Mouse (Mus musculus) lung, embryonic 16.5 days (tissue): Measurements from ENCODE around the gene Carf. TPM values are rescaled to one million over a fixed set of nuclear protein-coding genes. Genes with fewer than 3 reads are reported as not detected.
"Not testable (repeated sequence)": the region's sequence is repeated elsewhere in the genome, so short reads cannot be mapped to it uniquely, and the experiment has no call there.

Experiments
- ATAC-seq: fragments of 200-750 bp; cut with Nextera tagmentation; 2 replicates; pipeline ENCODE4 v1.8.0; 2017; ENCODE audit warnings: low read depth, mild to moderate bottlenecking, moderate library complexity
- H3K27ac ChIP-seq: fragments of 300-500 bp; sonication (generic); 2 replicates; pipeline ENCODE4 v1.5.1; 2014; ENCODE audit warnings: mild to moderate bottlenecking, control low read depth, low read length
- H3K27me3 ChIP-seq: fragments of 300-500 bp; sonication (generic); 2 replicates; pipeline ENCODE4 v1.6.1; 2014; ENCODE audit warnings: low read depth, low read length, mixed read lengths; ENCODE audit not compliant: control insufficient read depth, insufficient read depth
- H3K36me3 ChIP-seq: fragments of 300-500 bp; sonication (generic); 2 replicates; pipeline ENCODE4 v1.6.1; 2014; ENCODE audit warnings: low read length; ENCODE audit not compliant: control insufficient read depth, insufficient read depth
- H3K4me1 ChIP-seq: fragments of 300-500 bp; sonication (generic); replicated peaks from 2 replicates; pipeline ENCODE4 v1.6.1; 2014; ENCODE audit warnings: low read length, mixed read lengths; ENCODE audit not compliant: control insufficient read depth, insufficient read depth
- H3K4me2 ChIP-seq: fragments of 300-500 bp; sonication (generic); 2 replicates; pipeline ENCODE4 v1.6.1; 2014; ENCODE audit warnings: low read depth, low read length, control low read depth
- H3K4me3 ChIP-seq: fragments of 300-500 bp; sonication (generic); 2 replicates; pipeline ENCODE4 v1.5.1; 2014; ENCODE audit warnings: mild to moderate bottlenecking, low read length, control low read depth
- H3K9ac ChIP-seq: fragments of 300-500 bp; sonication (generic); 2 replicates; pipeline ENCODE4 v1.6.1; 2014; ENCODE audit warnings: low read length, control low read depth
- H3K9me3 ChIP-seq: fragments of 300-500 bp; sonication (generic); 2 replicates; pipeline ENCODE4 v1.6.1; 2016; ENCODE audit warnings: low read length; ENCODE audit not compliant: control insufficient read depth
- WGBS: fragments of 180-500 bp; shearing (Covaris S2); extraction: QIAGEN DNeasy Blood & Tissue Kit; methylation state at CpG from one replicate; pipeline ENCODE4 v1.1.7; 2014; 5-methylcytosine and 5-hydroxymethylcytosine counted together
- polyA plus RNA-seq: library from polyadenylated mRNA; unstranded; fragments of >200 nt; fragmentation: Nextera tagmentation; extraction: Ambion mirVana; gene quantifications from 2 replicates; pipeline ENCODE4 v1.2.1, GENCODE M21; 2015

The Carf gene
- polyA plus RNA-seq = 5.8 and 6.7 TPM in 2 replicates

DNA sequence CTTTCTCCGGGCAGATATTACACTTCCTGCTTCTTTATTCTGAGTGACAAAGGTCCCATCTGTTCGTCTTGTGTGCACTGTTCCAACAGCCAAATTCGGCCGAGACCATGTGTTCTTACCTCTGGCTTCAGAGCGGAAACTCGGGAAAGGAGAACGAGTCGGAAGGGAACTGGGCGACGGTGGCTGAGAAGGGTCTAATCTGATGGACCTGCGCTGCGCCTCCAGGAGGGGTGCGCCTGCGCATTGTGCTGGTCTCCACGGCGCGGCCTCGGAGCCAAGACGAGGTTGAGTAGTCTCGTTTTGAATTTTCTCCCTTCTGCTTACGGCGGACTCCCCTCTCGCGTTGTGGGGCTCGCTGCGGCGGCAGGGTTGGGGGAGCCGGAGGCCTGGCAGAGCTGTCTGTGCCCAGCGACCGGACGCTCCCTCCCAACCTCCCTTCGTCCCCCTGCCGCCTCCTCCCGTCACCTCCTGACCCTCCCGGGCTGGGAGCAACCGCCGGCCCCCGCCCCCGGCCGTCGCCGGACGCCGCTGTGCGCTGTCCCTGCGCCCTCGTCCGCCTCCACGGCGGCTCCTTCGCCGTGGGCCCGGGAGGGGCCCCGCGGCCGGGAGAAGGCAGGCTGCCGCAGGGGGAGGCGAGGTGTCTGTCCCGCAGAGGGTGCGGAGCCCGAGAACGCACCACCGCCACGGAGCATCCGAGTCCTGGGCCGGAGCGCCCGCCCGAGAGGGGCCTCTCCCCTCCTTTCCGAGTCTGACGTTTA is at the start of gene Carf, which contains the start of gene Wdr12:
TSS of gene Carf (plus strand) at position 224 of the 758 bp plus-strand sequence.
TSS of gene Wdr12 (minus strand) at position 622 of the 758 bp plus-strand sequence.
- Histone ChIP-seq H3K4me2 (peak within 1 kb of the TSS; percentile 84), H3K27me3 (no peaks in the 10 kb centered on the region), H3K27ac (peak within 1 kb of the TSS; percentile 99), H3K4me3 (peak within 1 kb of the TSS; percentile 97), H3K9ac (peak within 1 kb of the TSS; percentile 96), H3K36me3 (peaks cover 8% of the 10 kb centered on the region), H3K9me3 (no peaks in the 10 kb centered on the region), H3K4me1 (peaks cover 7% of the 10 kb centered on the region)
- under 1% methylated on average over 71 of the region's 71 CpGs for WGBS
- ATAC-seq = peak; percentile 98

DNA sequence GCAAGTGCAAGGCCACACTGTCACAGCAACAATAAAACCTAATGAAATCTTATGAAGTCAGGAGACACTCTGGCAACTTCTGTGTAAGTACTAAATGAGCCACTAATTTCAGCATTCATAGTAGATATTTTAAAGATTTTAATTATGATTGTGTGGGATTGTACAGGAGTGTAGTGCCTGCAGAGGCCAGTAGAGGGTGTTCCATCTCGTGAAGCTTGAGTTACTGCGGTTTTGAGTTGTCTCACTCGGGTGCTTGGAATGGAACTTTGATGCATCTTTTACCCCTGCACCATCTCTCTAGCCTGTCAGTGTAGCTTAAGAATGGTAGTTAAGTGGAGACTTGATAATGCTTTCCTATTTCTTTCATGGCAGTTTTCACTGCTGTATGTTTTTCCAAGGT is 43.4 kb upstream of the Carf start:
- H3K27ac ChIP-seq = no peak overlapping the region
- H3K36me3 ChIP-seq = no peaks in the 10 kb centered on the region
- H3K4me3 ChIP-seq = no peak overlapping the region
- no peaks in the 10 kb centered on the region for H3K27me3 ChIP-seq
- no peak for ATAC-seq
- WGBS = 29% methylated on average over 3 of the region's 3 CpGs
- H3K4me2 ChIP-seq = no peak overlapping the region
- no peaks in the 10 kb centered on the region for H3K9me3 ChIP-seq
- H3K4me1 ChIP-seq = no peaks in the 10 kb centered on the region
- no peak overlapping the region for H3K9ac ChIP-seq

DNA sequence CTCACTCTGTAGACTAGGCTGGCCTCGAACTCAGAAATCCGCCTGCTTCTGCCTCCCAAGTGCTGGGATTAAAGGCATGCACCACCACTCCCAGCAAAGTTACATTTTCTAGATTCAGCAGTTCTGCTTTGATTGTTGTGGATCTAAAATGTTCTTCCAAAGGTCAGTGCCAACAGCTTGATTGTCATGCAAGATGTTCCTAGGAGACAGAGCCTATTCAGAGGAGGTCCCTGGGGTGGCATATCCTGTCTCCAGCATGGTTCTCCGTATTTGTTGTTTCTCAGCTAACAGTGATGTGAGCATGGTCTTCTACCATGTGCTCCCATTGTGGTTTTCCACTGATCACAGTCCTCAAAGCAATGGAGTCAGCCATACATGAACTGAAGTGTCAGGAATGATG is 41.7 kb upstream of the Carf start:
- H3K4me2 ChIP-seq = no peak overlapping the region
- no peaks in the 10 kb centered on the region for H3K9me3 ChIP-seq
- H3K4me1 ChIP-seq = no peaks in the 10 kb centered on the region
- no peaks in the 10 kb centered on the region for H3K27me3 ChIP-seq
- 78% methylated on average over 3 of the region's 3 CpGs for WGBS
- no peak for ATAC-seq
- H3K36me3 ChIP-seq = no peaks in the 10 kb centered on the region
- H3K4me3 ChIP-seq = no peak overlapping the region
- no peak overlapping the region for H3K9ac ChIP-seq
- H3K27ac ChIP-seq = no peak overlapping the region

DNA sequence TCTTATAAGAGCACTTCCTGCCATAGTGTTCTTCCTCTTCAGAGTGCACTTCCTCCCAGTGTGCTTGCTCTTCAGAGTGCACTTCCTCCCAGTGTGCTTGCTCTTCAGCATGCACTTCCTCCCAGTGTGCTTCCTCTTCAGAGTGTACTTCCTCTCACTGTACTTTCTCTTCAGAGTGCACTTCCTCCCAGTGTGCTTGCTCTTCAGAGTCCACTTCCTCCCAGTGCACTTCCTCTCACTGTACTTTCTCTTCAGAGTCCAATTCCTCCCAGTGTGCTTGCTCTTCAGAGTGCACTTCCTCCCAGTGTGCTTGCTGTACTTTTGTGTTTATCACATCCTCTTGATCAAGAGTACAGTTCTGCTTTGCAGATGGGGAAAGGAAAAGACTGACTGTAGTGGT is 27.3 kb upstream of the Carf start:
- H3K36me3 ChIP-seq, H3K4me1 ChIP-seq, H3K27me3 ChIP-seq, H3K27ac ChIP-seq, H3K9me3 ChIP-seq, H3K4me3 ChIP-seq, H3K4me2 ChIP-seq, H3K9ac ChIP-seq, ATAC-seq: not testable (repeated sequence)

DNA sequence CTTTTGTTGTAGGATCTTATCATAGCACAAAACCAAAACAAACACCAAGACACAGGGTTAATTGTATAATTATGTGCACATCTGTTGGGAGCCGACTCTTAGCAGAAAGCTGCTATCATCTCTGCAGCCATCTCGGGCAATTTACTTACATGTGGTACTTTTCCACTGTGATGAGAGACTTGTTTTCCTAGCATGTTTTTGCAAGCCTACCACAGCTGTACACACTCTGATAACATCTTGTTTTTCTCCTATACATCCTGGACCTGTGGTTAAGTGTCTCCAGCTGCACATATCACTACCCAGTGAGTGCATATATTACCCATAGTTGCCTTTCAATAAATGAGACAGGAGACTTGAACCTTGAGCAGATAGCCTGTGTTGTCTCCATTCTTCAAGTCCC is 23.1 kb upstream of the Carf start:
- 62% methylated on average over 2 of the region's 2 CpGs for WGBS
- Histone ChIP-seq H3K9me3 (no peaks in the 10 kb centered on the region), H3K4me2 (no peak overlapping the region), H3K9ac (no peak overlapping the region), H3K36me3 (peaks cover 6% of the 10 kb centered on the region; the same call in 1 of the 2 replicates), H3K4me1 (no peaks in the 10 kb centered on the region), H3K27me3 (no peaks in the 10 kb centered on the region), H3K4me3 (no peak overlapping the region), H3K27ac (no peak overlapping the region)
- no peak for ATAC-seq

DNA sequence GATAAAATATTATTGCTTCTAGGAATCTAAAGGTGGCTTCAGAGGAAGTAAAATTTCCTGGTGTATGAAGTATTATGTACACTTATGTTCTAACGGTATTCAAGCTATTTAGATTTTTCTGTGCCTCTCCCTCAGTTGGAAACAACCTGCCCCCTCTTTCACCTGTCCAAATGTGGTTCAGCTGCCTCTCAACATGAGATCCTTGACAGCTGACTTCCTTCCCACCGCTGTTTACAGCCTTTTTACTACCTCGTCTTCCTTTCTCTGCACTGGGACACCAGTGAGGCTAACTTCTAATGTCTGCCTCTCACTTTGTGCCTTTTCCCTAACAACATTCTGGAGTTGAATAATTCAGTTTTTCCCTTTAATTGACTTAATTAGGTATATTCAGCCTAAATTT is 22.5 kb upstream of the Carf start:
- WGBS = 80% methylated on average over 3 of the region's 3 CpGs

DNA sequence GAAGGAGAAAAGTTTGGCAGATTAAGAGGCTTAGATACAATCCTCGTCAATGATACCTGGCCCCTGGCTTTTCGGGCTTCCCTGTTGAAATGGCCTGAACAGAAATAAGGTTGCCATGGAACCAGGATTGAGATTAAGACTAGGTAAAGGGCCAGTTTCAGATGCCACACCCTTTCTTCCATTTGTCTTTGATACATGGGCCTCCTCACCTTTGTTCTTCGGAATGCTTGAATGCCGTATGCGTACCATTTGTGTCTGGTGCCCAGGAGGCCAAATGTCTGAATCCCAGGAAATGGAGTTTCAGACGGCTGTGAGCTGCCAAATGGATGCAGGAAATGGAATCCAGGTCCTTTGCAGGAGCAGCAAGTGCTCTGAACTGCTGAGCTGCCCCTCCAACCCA is 21.6 kb upstream of the Carf start:
- H3K4me2 ChIP-seq = no peak overlapping the region
- H3K4me1 ChIP-seq = no peaks in the 10 kb centered on the region
- no peak for ATAC-seq
- no peak overlapping the region for H3K27ac ChIP-seq
- H3K9me3 ChIP-seq = no peaks in the 10 kb centered on the region
- H3K9ac ChIP-seq = no peak overlapping the region
- H3K27me3 ChIP-seq = no peaks in the 10 kb centered on the region
- H3K4me3 ChIP-seq = no peak overlapping the region
- peaks cover 10% of the 10 kb centered on the region; the same call in 1 of the 2 replicates for H3K36me3 ChIP-seq
- 87% methylated on average over 6 of the region's 6 CpGs for whole genome bisulfite sequencing

More for the DNA sequence above, 22.5 kb upstream of the Carf start:
- Histone ChIP-seq H3K36me3 (peaks cover 7% of the 10 kb centered on the region; the same call in 1 of the 2 replicates), H3K4me3 (no peak overlapping the region), H3K4me1 (no peaks in the 10 kb centered on the region), H3K9ac (no peak overlapping the region), H3K9me3 (no peaks in the 10 kb centered on the region), H3K27ac (no peak overlapping the region), H3K4me2 (no peak overlapping the region), H3K27me3 (no peaks in the 10 kb centered on the region)
- no peak for ATAC-seq

DNA sequence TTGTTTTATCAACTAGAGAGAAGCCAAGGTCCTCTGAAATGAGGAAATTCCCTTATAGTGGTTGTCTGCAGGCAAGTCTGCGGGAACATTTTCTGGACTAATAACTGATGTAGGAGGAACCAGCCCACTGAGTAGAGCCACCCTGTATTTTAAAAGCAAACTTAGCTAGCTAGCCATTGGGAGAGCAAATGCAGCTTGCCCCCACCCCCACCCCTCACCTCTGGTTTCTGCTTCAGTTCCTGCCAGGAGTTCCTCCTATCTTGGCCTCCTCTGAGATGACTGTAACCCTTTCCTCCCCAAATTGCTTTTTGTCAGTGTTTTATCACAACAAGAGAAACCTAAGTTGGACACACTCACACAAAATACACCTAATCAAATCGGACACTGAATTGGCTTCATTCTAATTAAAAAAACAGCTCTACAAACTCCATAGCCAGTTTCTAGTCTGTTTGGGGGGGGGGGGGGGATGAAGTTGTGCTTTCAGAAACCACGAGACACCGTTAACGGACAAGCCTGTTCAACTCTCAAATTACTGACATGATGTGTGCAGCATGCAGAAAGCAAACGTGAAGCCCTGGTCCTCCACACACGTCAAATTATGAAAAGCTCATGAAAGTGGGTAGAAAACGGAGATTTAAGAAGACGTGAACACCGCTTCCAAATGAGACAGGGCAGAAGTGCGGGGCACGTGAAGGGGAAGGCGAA is 1.3 kb upstream of the Carf start:
- Histone ChIP-seq H3K4me3 (peak overlapping the region; percentile 97), H3K4me2 (peak overlapping the region; percentile 84), H3K27me3 (no peaks in the 10 kb centered on the region), H3K4me1 (peaks cover 7% of the 10 kb centered on the region), H3K9me3 (no peaks in the 10 kb centered on the region), H3K9ac (peak overlapping the region; percentile 96), H3K36me3 (peaks cover 8% of the 10 kb centered on the region), H3K27ac (no peak overlapping the region)
- 8% methylated on average over 13 of the region's 13 CpGs for WGBS
- ATAC-seq = no peak

DNA sequence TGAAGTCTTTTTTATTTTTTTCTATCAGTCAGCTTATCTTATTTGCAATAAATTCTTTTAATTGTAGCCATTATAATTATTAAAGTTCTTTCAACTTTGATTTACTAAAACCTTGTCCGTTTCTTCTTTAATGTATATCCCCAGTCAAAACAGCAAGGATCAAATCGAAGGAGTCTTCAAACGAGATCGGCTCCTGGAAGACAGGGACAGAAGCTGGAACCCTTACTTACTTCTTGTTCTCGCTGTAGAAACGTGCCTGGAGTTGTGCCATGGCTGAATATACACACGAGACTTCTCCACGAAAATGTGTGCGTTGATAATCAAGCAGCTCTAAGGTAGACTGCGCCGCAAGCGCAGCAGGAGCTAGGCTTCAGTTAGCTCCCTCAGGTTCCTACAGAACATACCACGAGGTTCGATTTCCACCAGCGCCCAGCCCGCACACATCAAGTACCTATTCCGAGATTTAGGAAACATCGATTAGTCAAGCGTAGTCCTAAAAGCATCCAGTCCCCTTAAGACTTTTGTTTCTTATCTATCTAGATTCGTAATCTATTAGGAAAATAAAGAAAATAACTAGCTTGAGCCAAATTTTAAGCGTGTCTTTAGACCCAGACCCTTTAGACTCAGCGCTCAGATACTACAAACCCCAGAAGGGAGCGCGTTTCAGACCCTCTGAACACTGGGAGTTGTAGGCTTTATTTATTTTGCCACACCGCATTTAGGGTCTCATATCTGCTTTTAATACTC is 597 bp upstream of the Carf start:
- H3K27ac ChIP-seq = peak overlapping the region; percentile 99
- peaks cover 8% of the 10 kb centered on the region for H3K36me3 ChIP-seq
- H3K9ac ChIP-seq = peak overlapping the region; percentile 96
- H3K4me3 ChIP-seq = peak overlapping the region; percentile 97
- H3K4me1 ChIP-seq = peaks cover 7% of the 10 kb centered on the region
- peak; percentile 89 for ATAC-seq
- WGBS = under 1% methylated on average over 25 of the region's 25 CpGs
- no peaks in the 10 kb centered on the region for H3K9me3 ChIP-seq
- H3K27me3 ChIP-seq = no peaks in the 10 kb centered on the region
- H3K4me2 ChIP-seq = peak overlapping the region; percentile 84
